Mouse (Mus musculus): Measurements from ENCODE around the gene Pfn2.

DNA sequence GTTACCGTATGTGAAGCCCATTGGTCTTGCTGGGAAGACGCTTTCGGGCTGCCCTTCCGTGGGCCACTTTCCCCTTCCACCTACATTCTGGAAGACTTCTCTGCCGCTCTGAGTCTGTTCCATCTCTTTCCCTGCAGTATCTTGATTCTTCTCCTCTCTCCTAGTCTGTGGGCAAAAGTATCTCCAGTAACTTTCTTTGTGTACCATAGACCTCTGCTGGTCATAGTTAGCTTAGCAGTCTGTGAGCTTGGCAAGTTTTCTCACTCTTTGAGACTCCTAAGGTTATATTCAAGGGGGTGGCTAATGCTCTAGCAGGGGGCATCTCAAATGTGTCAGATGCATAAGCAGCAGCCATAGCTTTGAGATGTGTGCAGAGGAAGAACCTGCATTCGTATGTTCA, 32.4 kb downstream of the Pfn2 start:
- TF ChIP-seq EP300 (optimal IDR thresholded peaks at IDR 0.05) (no peak), CTCF (IDR thresholded peaks at IDR 0.05; ENCODE audit: low read depth) (peak; percentile 77)
